Mouse (Mus musculus) erythroblast, embryonic 14.5 days (primary cell): ENCODE data around the gene Eid3. TPM values are rescaled to one million over a fixed set of nuclear protein-coding genes. Genes with fewer than 3 reads are reported as not detected.
A peak's percentile ranks its signal among the peaks of the same experiment; 100 is the strongest.

Experiments used
- H3K27me3 ChIP-seq: 2 replicates; pipeline ENCODE4 v1.6.1; 2012; ENCODE audit warnings: inconsistent platforms; ENCODE audit not compliant: control insufficient read depth
- H3K36me3 ChIP-seq: 2 replicates; pipeline ENCODE4 v1.6.1; 2012; ENCODE audit warnings: mild to moderate bottlenecking, inconsistent platforms; ENCODE audit not compliant: control insufficient read depth
- H3K4me1 ChIP-seq: 2 replicates; pipeline ENCODE4 v1.6.1; 2012; ENCODE audit warnings: inconsistent platforms; ENCODE audit not compliant: control insufficient read depth
- H3K4me3 ChIP-seq: replicated peaks from 2 replicates; pipeline ENCODE3; 2012; ENCODE audit warnings: moderate library complexity, mild to moderate bottlenecking, inconsistent platforms
- H3K9me3 ChIP-seq: 2 replicates; pipeline ENCODE4 v1.6.1; 2012; ENCODE audit warnings: low read length, inconsistent platforms, mixed read lengths; ENCODE audit not compliant: control insufficient read depth
- GATA1 ChIP-seq: IDR thresholded peaks from 2 replicates; pipeline ENCODE4 v1.6.1; 2012; ENCODE audit warnings: low read length, inconsistent platforms, mixed read lengths
- TAL1 ChIP-seq: IDR thresholded peaks from 3 replicates; pipeline ENCODE4 v1.6.1; 2012; ENCODE audit warnings: low read length, inconsistent platforms, mixed read lengths
- polyA plus RNA-seq: library from polyadenylated mRNA; stranded (reverse); fragments of >175 nt; gene quantifications from 2 replicates; pipeline ENCODE4 v1.2.3, GENCODE M21; 2012

Gene Eid3
- polyA plus RNA-seq, 1 experiment = 0.26 TPM

DNA sequence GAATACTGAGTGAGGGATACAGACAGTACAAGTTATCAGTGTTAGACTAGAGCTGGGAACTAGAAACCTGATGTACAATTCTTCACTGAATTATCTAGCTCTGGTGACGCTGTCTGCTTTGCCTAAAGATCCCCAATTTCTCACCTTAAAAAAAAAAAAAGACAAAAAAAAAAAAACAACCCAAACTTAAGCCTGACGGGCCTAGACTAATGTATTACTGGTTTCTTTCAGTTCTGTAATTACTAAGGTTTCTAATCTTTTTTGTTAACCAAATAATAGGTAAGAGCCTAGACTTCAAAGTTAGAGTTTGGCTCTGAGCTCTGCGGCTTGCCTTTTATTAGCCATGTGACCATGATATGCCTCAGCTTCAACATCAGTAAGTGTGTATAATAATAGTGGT lies 30.5 kb upstream of the Eid3 start:
- Histone ChIP-seq H3K4me1 (no peaks in the 10 kb centered on the region), H3K4me3 (no peak overlapping the region), H3K36me3 (no peaks in the 10 kb centered on the region), H3K27me3 (no peaks in the 10 kb centered on the region), H3K9me3 (no peaks in the 10 kb centered on the region)
- TF ChIP-seq TAL1 (no peak), GATA1 (no peak)

DNA sequence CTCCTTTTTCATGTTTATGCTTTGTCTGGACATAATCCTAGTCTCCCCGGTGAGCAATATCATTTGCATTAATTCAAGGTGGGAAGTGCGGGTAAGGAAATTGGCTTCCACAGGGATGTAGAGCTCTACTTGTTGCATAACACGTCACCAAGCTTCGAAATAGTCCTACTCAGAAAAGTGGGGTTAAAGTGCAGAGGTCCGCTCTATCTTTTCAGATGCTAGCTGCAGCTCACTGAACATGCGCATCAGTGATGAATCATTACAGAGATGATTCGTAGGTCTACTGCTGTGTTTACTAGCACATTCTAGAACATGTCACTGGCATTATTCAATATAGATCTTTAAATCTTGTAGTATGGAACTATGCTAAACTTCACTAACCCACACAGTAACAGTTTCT lies 28.0 kb upstream of the Eid3 start:
- Histone ChIP-seq H3K9me3 (no peaks in the 10 kb centered on the region), H3K4me3 (no peak overlapping the region), H3K4me1 (no peaks in the 10 kb centered on the region), H3K27me3 (no peaks in the 10 kb centered on the region), H3K36me3 (no peaks in the 10 kb centered on the region)
- TF ChIP-seq TAL1 (no peak), GATA1 (no peak)

DNA sequence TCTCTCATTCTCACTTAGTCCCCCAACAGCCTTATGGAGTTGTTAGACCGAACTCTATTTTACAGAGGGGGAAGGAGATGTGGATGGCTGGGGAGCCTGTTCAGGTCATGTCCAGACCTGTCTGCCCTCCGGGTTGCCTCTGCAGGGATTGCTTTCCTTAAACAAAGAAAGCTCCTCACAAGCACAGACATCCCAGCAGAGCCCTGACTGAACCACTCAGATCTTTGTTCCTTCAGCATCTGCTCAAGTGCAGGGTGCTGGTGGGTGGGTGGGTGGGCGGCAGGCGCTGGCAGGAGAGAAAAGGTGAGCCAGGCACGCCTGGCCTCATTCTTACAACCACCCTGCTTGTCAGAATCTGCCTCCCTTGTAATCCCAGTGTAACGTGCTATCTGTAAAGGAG lies 22.3 kb upstream of the Eid3 start:
- peaks cover 4% of the 10 kb centered on the region; the same call in 1 of the 2 replicates for H3K27me3 ChIP-seq
- H3K4me1 ChIP-seq = no peaks in the 10 kb centered on the region
- H3K4me3 ChIP-seq = no peak overlapping the region
- no peaks in the 10 kb centered on the region for H3K36me3 ChIP-seq
- no peak for TF ChIP-seq GATA1
- TF ChIP-seq TAL1 = no peak
- no peaks in the 10 kb centered on the region for H3K9me3 ChIP-seq

DNA sequence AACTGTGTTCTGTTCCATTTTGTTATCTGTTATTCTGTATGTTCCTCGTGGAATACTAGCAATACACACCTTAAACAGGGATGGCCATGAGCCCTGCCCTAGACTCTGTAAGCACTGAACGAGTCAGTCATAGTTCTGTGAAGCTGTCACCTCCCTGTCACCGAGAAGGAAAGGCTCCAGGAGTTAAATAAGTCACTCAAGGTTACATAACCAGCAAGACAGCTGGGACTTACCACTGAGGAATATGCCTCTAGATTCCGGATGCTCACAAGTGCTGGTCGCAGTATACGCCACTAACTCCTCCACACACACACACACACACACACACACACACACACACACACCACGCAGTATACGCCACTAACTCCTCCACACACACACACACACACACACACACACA lies 21.7 kb upstream of the Eid3 start:
- no peak overlapping the region for H3K4me3 ChIP-seq
- no peaks in the 10 kb centered on the region for H3K36me3 ChIP-seq
- no peaks in the 10 kb centered on the region for H3K4me1 ChIP-seq
- TF ChIP-seq GATA1 = no peak
- no peak for TF ChIP-seq TAL1
- no peaks in the 10 kb centered on the region for H3K9me3 ChIP-seq
- peaks cover 4% of the 10 kb centered on the region; the same call in 1 of the 2 replicates for H3K27me3 ChIP-seq

DNA sequence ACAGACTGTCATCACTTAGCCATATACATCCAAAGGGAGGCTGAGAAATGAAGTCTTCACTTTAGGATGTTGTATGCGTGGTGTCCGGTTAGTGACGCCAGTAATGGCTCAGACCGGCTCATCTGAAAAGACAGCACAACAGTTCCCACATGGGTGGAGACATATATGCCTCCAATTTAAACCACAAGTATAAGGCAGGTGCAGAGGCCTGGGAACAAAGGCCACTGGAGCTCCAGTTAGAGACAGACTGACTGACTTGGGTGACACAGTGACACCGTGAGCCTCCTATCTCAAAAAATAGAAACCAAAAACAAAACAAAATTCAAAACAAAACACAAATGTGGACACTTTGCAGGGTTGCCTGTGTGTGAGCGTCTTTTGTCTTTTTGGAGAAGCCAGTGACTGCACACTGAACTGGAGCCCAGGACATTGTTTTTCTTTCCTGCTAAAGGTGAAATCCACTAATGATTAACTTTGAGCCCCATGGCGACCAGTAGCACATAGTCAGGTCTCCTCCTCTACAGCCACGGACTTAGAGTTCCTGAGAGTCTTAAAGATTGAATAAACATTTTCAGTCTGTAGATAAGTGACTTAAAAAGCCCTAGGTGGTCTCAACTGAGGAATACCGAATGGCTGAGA lies 18.5 kb upstream of the Eid3 start:
- Histone ChIP-seq H3K27me3 (peaks cover 4% of the 10 kb centered on the region; the same call in 1 of the 2 replicates), H3K9me3 (no peaks in the 10 kb centered on the region), H3K36me3 (no peaks in the 10 kb centered on the region), H3K4me3 (no peak overlapping the region), H3K4me1 (no peaks in the 10 kb centered on the region)
- TF ChIP-seq TAL1 = no peak
- no peak for TF ChIP-seq GATA1

DNA sequence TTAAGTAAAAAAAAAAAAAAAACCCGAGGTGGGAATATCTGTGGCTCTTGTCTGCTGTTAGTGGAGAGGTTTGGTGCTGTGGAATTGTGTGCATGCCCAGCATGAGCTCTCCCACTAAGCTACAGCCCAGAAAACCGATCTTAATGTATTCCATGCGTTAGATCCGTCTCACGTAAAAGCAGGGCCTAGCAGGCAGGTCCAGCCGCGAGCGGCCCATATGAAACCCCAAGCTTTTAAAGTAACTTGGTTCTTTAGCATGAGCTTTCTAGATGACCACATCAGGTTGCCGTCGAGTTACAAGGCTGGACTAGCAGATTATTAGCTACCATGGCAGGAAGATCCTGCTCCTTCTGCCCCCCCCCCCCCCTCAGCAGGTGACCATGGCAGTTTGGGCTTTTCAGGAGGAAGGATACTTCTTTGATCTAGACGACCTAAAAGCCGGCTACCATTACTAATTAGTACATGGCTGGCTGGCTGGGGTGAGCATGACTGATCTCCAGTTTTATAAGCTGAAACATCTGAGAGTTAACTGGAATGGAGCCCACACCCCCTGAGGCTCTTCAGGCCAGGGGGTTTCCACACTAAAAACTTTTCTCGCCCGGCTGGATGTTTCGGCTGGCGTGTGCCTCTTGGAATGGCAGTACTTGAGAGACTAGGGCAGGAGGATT lies 16.6 kb upstream of the Eid3 start:
- H3K27me3 ChIP-seq = peaks cover 4% of the 10 kb centered on the region; the same call in 1 of the 2 replicates
- no peaks in the 10 kb centered on the region for H3K9me3 ChIP-seq
- no peak overlapping the region for H3K4me3 ChIP-seq
- no peak for TF ChIP-seq TAL1
- TF ChIP-seq GATA1 = no peak
- no peaks in the 10 kb centered on the region for H3K4me1 ChIP-seq
- H3K36me3 ChIP-seq = no peaks in the 10 kb centered on the region

DNA sequence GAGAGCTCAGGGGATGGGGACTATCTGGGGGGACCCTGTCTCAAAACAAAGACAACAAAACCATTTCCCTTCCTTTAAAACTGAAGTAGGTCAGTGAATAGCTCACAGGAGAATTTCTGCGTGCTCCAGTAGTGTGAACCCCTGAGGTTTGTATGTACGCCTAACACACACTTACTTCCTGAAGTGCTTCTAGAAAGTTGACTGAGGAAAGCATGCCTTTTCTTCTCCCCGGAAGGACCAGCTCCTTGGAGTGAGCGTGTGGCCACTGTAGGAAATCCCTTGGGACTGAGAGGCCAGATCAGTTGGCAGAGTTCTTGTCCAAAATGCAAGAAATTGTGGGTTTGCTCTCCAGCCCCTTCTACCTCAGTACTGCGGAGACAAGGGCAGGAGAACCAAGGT lies 16.1 kb upstream of the Eid3 start:
- TF ChIP-seq TAL1 (no peak), GATA1 (no peak)
- H3K4me3 ChIP-seq = no peak overlapping the region
- no peaks in the 10 kb centered on the region for H3K36me3 ChIP-seq
- no peaks in the 10 kb centered on the region for H3K4me1 ChIP-seq
- H3K27me3 ChIP-seq = peaks cover 4% of the 10 kb centered on the region; the same call in 1 of the 2 replicates
- no peaks in the 10 kb centered on the region for H3K9me3 ChIP-seq

DNA sequence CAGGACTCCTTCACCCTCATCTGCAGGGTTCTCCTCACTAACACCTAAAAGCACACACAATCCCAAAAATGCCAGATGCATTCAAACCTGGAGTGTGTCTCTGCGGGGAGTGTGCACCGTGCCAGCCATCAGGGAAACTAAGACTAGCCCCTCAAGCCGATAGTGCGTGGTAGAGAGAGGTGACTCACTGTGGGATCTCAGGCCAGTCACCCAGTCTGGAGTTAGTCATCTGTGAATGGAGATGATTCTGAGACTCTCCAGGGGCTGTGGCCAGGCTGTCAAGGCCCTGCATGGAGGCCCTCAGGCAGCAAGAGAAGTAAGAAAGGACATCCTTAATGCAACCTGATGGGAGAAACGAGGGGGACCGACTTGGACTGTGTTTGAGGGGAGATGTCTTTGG lies 14.7 kb upstream of the Eid3 start:
- H3K4me1 ChIP-seq = no peaks in the 10 kb centered on the region
- TF ChIP-seq TAL1 = no peak
- TF ChIP-seq GATA1 = no peak
- H3K4me3 ChIP-seq = no peak overlapping the region
- H3K9me3 ChIP-seq = no peaks in the 10 kb centered on the region
- peaks cover 4% of the 10 kb centered on the region; the same call in 1 of the 2 replicates for H3K27me3 ChIP-seq
- H3K36me3 ChIP-seq = no peaks in the 10 kb centered on the region

DNA sequence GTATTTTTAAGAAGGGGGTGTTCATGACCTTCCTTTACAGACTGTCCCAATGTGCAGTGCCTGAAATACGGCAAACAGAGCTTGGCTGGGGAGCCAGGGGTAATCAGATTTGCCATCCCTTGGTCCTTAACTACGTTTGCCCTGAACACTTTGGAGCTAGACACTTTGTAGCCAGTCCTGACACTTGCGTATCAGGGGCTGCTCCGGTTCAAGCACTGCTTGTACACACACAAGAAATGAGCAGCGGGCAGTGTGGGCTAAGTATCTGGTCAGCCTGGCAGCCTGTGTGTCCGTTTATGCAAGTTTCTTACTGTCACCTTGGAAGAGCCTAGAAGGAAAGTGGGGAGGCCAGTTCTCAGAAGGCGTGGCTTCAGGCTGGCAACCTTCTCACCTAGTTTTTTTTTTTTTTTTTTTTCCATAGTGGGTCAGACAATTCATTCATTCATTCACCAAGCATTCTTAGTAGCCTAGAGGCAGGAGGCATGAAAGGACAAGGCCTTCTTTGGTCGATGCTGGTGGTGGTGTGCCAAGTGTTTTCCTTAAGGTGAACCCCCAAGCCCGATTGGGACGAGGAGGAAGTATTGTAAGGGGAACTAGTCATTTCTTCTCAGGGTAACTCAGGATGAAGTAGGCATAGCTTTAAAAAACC lies 8.3 kb upstream of the Eid3 start:
- Histone ChIP-seq H3K4me1 (peaks cover 53% of the 10 kb centered on the region), H3K27me3 (no peaks in the 10 kb centered on the region), H3K36me3 (peaks cover 19% of the 10 kb centered on the region), H3K4me3 (peak overlapping the region; percentile 77), H3K9me3 (no peaks in the 10 kb centered on the region)
- TF ChIP-seq TAL1 (no peak), GATA1 (no peak)
